Mouse (Mus musculus) lung, embryonic 15.5 days (tissue): ENCODE data around the gene Wwc1. TPM values are rescaled to one million over a fixed set of nuclear protein-coding genes. Genes with fewer than 3 reads are reported as not detected.
A peak's percentile ranks its signal among the peaks of the same experiment; 100 is the strongest.

Source experiments
- ATAC-seq: fragments of 200-750 bp; cut with Nextera tagmentation; 2 replicates; pipeline ENCODE4 v1.8.0; 2017; ENCODE audit warnings: moderate number of reproducible peaks, borderline replicate concordance; ENCODE audit not compliant: low FRiP score, low TSS enrichment; ENCODE audit errors: extremely low read depth
- H3K27ac ChIP-seq: fragments of 300-500 bp; sonication (generic); 2 replicates; pipeline ENCODE4 v1.5.1; 2015; ENCODE audit warnings: moderate library complexity, mild to moderate bottlenecking, inconsistent platforms
- H3K27me3 ChIP-seq: fragments of 300-500 bp; sonication (generic); 2 replicates; pipeline ENCODE4 v1.6.1; 2015; ENCODE audit warnings: inconsistent platforms
- H3K36me3 ChIP-seq: fragments of 300-500 bp; sonication (generic); 2 replicates; pipeline ENCODE4 v1.6.1; 2015; ENCODE audit warnings: inconsistent platforms
- H3K4me1 ChIP-seq: fragments of 300-500 bp; sonication (generic); 2 replicates; pipeline ENCODE4 v1.6.1; 2015; ENCODE audit warnings: inconsistent platforms
- H3K4me2 ChIP-seq: fragments of 300-500 bp; sonication (generic); 2 replicates; pipeline ENCODE4 v1.6.1; 2015; ENCODE audit warnings: inconsistent platforms, mild to moderate bottlenecking, moderate library complexity
- H3K4me3 ChIP-seq: fragments of 300-500 bp; sonication (generic); 2 replicates; pipeline ENCODE4 v1.5.1; 2015; ENCODE audit warnings: mild to moderate bottlenecking, inconsistent platforms
- H3K9ac ChIP-seq: fragments of 300-500 bp; sonication (generic); 2 replicates; pipeline ENCODE4 v1.6.1; 2015; ENCODE audit warnings: inconsistent platforms
- H3K9me3 ChIP-seq: fragments of 300-500 bp; sonication (generic); 2 replicates; pipeline ENCODE4 v1.6.1; 2016; ENCODE audit warnings: inconsistent platforms
- WGBS: fragments of 180-500 bp; shearing (Covaris S2); methylation state at CpG from one replicate; pipeline ENCODE4 v1.1.7; 2015; 5-methylcytosine and 5-hydroxymethylcytosine counted together
- polyA plus RNA-seq: library from polyadenylated mRNA; unstranded; fragments of >200 nt; fragmentation: Nextera tagmentation; extraction: Ambion mirVana; gene quantifications from 2 replicates; pipeline ENCODE4 v1.2.1, GENCODE M21; 2015

Gene Wwc1
- polyA plus RNA-seq, 1 experiment from 2014 or later: 16.2 TPM

DNA sequence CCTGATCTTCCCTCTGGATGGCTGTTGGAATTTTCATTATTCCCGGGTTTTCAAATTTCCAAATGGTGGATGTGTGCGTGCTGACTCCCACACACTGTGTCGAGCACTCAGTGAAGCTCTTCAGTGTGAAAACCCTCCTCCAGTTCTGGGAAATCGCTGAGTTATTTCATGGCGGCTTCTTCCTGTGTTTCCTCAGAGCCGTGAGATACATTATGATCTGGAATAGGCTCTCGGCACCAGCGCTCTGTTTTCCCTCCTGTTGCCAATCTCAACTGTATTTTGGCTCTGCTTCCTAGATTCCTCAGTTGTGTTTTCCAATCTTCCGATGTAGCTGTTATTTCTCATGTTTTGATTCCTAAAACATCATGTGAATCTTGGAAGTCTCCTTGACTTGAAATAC is 77.2 kb downstream of the Wwc1 start:
- Histone ChIP-seq H3K4me1 (no peaks in the 10 kb centered on the region), H3K27ac (no peak overlapping the region), H3K9me3 (no peaks in the 10 kb centered on the region), H3K4me3 (no peak overlapping the region), H3K4me2 (no peak overlapping the region), H3K27me3 (no peaks in the 10 kb centered on the region), H3K9ac (no peak overlapping the region), H3K36me3 (no peaks in the 10 kb centered on the region)
- WGBS: 81% methylated on average over 9 of the region's 9 CpGs
- no peak for ATAC-seq

GRCm38 (mm10) chr11:35899946-35900345 is 80.4 kb downstream of the Wwc1 start:
- no peak overlapping the region for H3K9ac ChIP-seq
- no peak overlapping the region for H3K4me3 ChIP-seq
- no peaks in the 10 kb centered on the region for H3K36me3 ChIP-seq
- no peak overlapping the region for H3K4me2 ChIP-seq
- H3K4me1 ChIP-seq: no peaks in the 10 kb centered on the region
- no peak for ATAC-seq
- H3K9me3 ChIP-seq: no peaks in the 10 kb centered on the region
- WGBS: 57% methylated on average over 9 of the region's 9 CpGs
- H3K27me3 ChIP-seq: no peaks in the 10 kb centered on the region
- no peak overlapping the region for H3K27ac ChIP-seq

- WGBS: 36% methylated on average over 4 of the region's 4 CpGs
- Histone ChIP-seq H3K4me3 (no peak overlapping the region), H3K4me1 (peaks cover 15% of the 10 kb centered on the region), H3K4me2 (0 out of 2 replicates have a peak overlapping the region, but pooled peaks have one; percentile 11), H3K27me3 (no peaks in the 10 kb centered on the region), H3K9ac (no peak overlapping the region), H3K9me3 (no peaks in the 10 kb centered on the region), H3K27ac (peak overlapping the region; percentile 91), H3K36me3 (no peaks in the 10 kb centered on the region; the same call in 1 of the 2 replicates)
- ATAC-seq: peak; percentile 37; the same call in 1 of the 2 replicates
Measured at GRCm38 (mm10) chr11:35893454-35893853, 86.9 kb downstream of the Wwc1 start.

- H3K27ac ChIP-seq: peak overlapping the region; percentile 91
- H3K9ac ChIP-seq: no peak overlapping the region
- no peaks in the 10 kb centered on the region; the same call in 1 of the 2 replicates for H3K36me3 ChIP-seq
- H3K4me3 ChIP-seq: no peak overlapping the region
- 25% methylated on average over 10 of the region's 10 CpGs for WGBS
- H3K27me3 ChIP-seq: no peaks in the 10 kb centered on the region
- no peaks in the 10 kb centered on the region for H3K9me3 ChIP-seq
- H3K4me1 ChIP-seq: peaks cover 15% of the 10 kb centered on the region
- peak; percentile 41; the same call in 1 of the 2 replicates for ATAC-seq
- H3K4me2 ChIP-seq: peak overlapping the region; percentile 11; the same call in 1 of the 2 replicates
Measured at GRCm38 (mm10) chr11:35893018-35893421, 87.3 kb downstream of the Wwc1 start.

GRCm38 (mm10) chr11:35892293-35892692 is 88.0 kb downstream of the Wwc1 start:
- H3K4me3 ChIP-seq: no peak overlapping the region
- ATAC-seq: no peak
- no peaks in the 10 kb centered on the region; the same call in 1 of the 2 replicates for H3K36me3 ChIP-seq
- H3K27ac ChIP-seq: peak overlapping the region; percentile 91
- no peak overlapping the region for H3K9ac ChIP-seq
- H3K9me3 ChIP-seq: no peaks in the 10 kb centered on the region
- no peak overlapping the region for H3K4me2 ChIP-seq
- H3K4me1 ChIP-seq: peaks cover 15% of the 10 kb centered on the region
- WGBS: 57% methylated on average over 9 of the region's 9 CpGs
- no peaks in the 10 kb centered on the region for H3K27me3 ChIP-seq

GRCm38 (mm10) chr11:35888790-35889189 is 91.5 kb downstream of the Wwc1 start:
- ATAC-seq: no peak
- Histone ChIP-seq H3K9me3 (no peaks in the 10 kb centered on the region), H3K4me3 (no peak overlapping the region), H3K9ac (no peak overlapping the region), H3K27me3 (no peaks in the 10 kb centered on the region), H3K27ac (no peak overlapping the region), H3K4me1 (peaks cover 13% of the 10 kb centered on the region), H3K36me3 (no peaks in the 10 kb centered on the region; the same call in 1 of the 2 replicates), H3K4me2 (no peak overlapping the region)
- 87% methylated on average over 8 of the region's 8 CpGs for WGBS

GRCm38 (mm10) chr11:35882777-35883176 is 97.5 kb downstream of the Wwc1 start:
- Histone ChIP-seq H3K4me2 (no peak overlapping the region), H3K4me3 (no peak overlapping the region), H3K9me3 (no peaks in the 10 kb centered on the region), H3K9ac (no peak overlapping the region), H3K36me3 (peaks cover 11% of the 10 kb centered on the region; the same call in 1 of the 2 replicates), H3K27ac (no peak overlapping the region), H3K4me1 (no peaks in the 10 kb centered on the region), H3K27me3 (no peaks in the 10 kb centered on the region)
- ATAC-seq: no peak
- WGBS: 89% methylated on average over 6 of the region's 6 CpGs

GRCm38 (mm10) chr11:35878559-35878897 is 101.8 kb downstream of the Wwc1 start:
- 42% methylated on average over 4 of the region's 4 CpGs for WGBS
- Histone ChIP-seq H3K4me2 (no peak overlapping the region), H3K36me3 (peaks cover 16% of the 10 kb centered on the region; the same call in 1 of the 2 replicates), H3K9me3 (no peaks in the 10 kb centered on the region), H3K4me3 (no peak overlapping the region), H3K9ac (no peak overlapping the region), H3K4me1 (no peaks in the 10 kb centered on the region), H3K27ac (no peak overlapping the region), H3K27me3 (no peaks in the 10 kb centered on the region)
- ATAC-seq: no peak

- no peak for ATAC-seq
- Histone ChIP-seq H3K27ac (no peak overlapping the region), H3K4me1 (no peaks in the 10 kb centered on the region), H3K9ac (no peak overlapping the region), H3K4me3 (no peak overlapping the region), H3K9me3 (no peaks in the 10 kb centered on the region), H3K36me3 (peaks cover 13% of the 10 kb centered on the region; the same call in 1 of the 2 replicates), H3K27me3 (no peaks in the 10 kb centered on the region), H3K4me2 (no peak overlapping the region)
- 41% methylated on average over 14 of the region's 14 CpGs for WGBS
Measured at GRCm38 (mm10) chr11:35877651-35878558, 102.4 kb downstream of the Wwc1 start.

GRCm38 (mm10) chr11:35873624-35874244 is 106.6 kb downstream of the Wwc1 start:
- WGBS: 38% methylated on average over 21 of the region's 21 CpGs
- no peak overlapping the region for H3K9ac ChIP-seq

DNA sequence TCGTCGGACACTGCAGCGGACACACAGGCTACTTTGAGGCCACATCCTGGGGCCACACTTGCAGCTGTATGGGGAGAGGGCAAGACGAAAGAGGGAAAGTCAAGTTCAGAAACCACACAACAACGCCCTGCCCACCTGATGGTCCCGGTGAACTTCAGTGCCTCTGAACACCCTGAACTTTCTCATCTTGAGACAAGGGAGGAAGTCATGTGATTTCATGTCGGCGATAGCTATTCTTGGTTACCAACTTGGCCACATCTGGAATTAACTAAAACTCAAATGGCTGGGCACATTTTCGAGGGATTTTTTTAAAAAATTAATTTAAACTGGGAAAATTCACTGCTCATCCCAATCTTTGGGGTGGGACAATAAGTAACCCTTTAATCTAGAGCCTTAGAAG is 109.4 kb downstream of the Wwc1 start:
- 84% methylated on average over 9 of the region's 9 CpGs for WGBS
- no peaks in the 10 kb centered on the region for H3K9me3 ChIP-seq

More at GRCm38 (mm10) chr11:35873624-35874244, 106.6 kb downstream of the Wwc1 start:
- no peak overlapping the region for H3K4me2 ChIP-seq
- ATAC-seq: no peak
- no peaks in the 10 kb centered on the region for H3K27me3 ChIP-seq
- H3K27ac ChIP-seq: no peak overlapping the region
- H3K4me1 ChIP-seq: no peaks in the 10 kb centered on the region
- peaks cover 5% of the 10 kb centered on the region; the same call in 1 of the 2 replicates for H3K36me3 ChIP-seq
- no peak overlapping the region for H3K4me3 ChIP-seq
- H3K9me3 ChIP-seq: no peaks in the 10 kb centered on the region

DNA sequence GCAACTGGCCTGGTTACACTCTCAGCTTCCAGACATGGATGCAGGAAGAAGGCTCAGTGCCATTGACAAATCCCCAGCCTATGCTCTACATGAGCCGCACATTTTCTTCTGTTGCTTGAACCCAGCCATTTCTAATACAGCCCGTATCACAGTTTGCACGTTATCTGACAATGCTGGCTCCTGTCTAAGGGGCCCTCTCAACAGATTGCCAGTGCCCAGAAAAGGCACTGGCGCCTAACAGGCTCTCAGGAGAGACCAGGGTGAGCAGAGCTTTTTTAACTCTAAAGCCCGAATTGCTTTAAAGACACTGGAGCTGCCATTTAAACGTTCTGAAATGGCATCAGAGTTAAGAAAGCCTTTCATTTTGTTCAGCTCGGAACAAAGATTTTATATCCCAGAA is 114.2 kb downstream of the Wwc1 start:
- no peak overlapping the region for H3K4me2 ChIP-seq
- H3K9me3 ChIP-seq: no peaks in the 10 kb centered on the region
- no peaks in the 10 kb centered on the region; the same call in 1 of the 2 replicates for H3K36me3 ChIP-seq
- peaks cover 8% of the 10 kb centered on the region; the same call in 1 of the 2 replicates for H3K4me1 ChIP-seq
- no peak overlapping the region for H3K4me3 ChIP-seq
- H3K9ac ChIP-seq: no peak overlapping the region
- no peaks in the 10 kb centered on the region for H3K27me3 ChIP-seq
- no peak overlapping the region for H3K27ac ChIP-seq
- WGBS: 73% methylated on average over 7 of the region's 7 CpGs
- ATAC-seq: no peak

More for the DNA sequence above, 109.4 kb downstream of the Wwc1 start:
- Histone ChIP-seq H3K27ac (no peak overlapping the region), H3K4me1 (no peaks in the 10 kb centered on the region), H3K27me3 (no peaks in the 10 kb centered on the region), H3K4me3 (no peak overlapping the region), H3K36me3 (peaks cover 4% of the 10 kb centered on the region), H3K9ac (no peak overlapping the region), H3K4me2 (no peak overlapping the region)
- no peak for ATAC-seq
